Mouse (Mus musculus): ENCODE results near the gene Sumo2.

- TF ChIP-seq CTCF (IDR thresholded peaks at IDR 0.05; ENCODE audit: control insufficient read depth, insufficient read depth, insufficient replicate concordance, low read depth, low read length) (no peak), POLR2A (IDR thresholded peaks at IDR 0.05; ENCODE audit: control insufficient read depth, low read depth, low read length) (peak; percentile 78)
Measured at GRCm38 (mm10) chr11:115536038-115536681, at the start of gene Sumo2.
